Mouse (Mus musculus) CH12.LX (cell line): ENCODE data around the gene Ms4a18. TPM values are rescaled to one million over a fixed set of nuclear protein-coding genes. Genes with fewer than 3 reads are reported as not detected.

Experiments used
- DNase-seq: peaks from one replicate; pipeline ENCODE4 v3.0.0-alpha.2; 2013; ENCODE audit errors: extremely low read depth
- H3K27ac ChIP-seq: 2 replicates; pipeline ENCODE4 v1.5.1; 2012; ENCODE audit warnings: low read depth, mild to moderate bottlenecking, control low read depth, moderate library complexity; ENCODE audit not compliant: insufficient read depth
- H3K27me3 ChIP-seq: replicated peaks from 2 replicates; pipeline ENCODE3; 2012; ENCODE audit warnings: inconsistent platforms
- H3K36me3 ChIP-seq, 2 experiments: replicated peaks in 1 of 2; 2 replicates each; pipeline versions ENCODE3 to v1.6.1; 2012; ENCODE audit warnings: inconsistent platforms in 1 of 2, low read length in 1 of 2, mild to moderate bottlenecking in 1 of 2, mixed read lengths in 1 of 2, moderate library complexity in 1 of 2; ENCODE audit not compliant: control insufficient read depth in 1 of 2, insufficient read depth in 1 of 2
- H3K4me1 ChIP-seq, 2 experiments: 2 replicates each; pipeline ENCODE4 v1.6.1; 2012; ENCODE audit warnings: inconsistent platforms in 1 of 2, moderate library complexity in 1 of 2; ENCODE audit not compliant: insufficient read depth in 2 of 2, control insufficient read depth in 1 of 2
- H3K4me2 ChIP-seq: 2 replicates; pipeline ENCODE4 v1.6.1; 2012; ENCODE audit warnings: low read depth, mild to moderate bottlenecking, control low read depth; ENCODE audit not compliant: poor library complexity, insufficient read depth, severe bottlenecking
- H3K4me3 ChIP-seq, 3 experiments: fragments of 150-350 bp in 1 of 3; sonication (generic) in 1 of 3; replicated peaks in 1 of 3; 2 replicates each; pipeline versions ENCODE3 to v1.5.1; 2011 to 2012; ENCODE audit warnings: low read depth in 2 of 3, low read length in 2 of 3, mild to moderate bottlenecking in 2 of 3, moderate library complexity in 2 of 3, control low read depth in 1 of 3, improper control_type of control experiment in 1 of 3, inconsistent platforms in 1 of 3, mixed read lengths in 1 of 3; ENCODE audit not compliant: poor library complexity in 1 of 3
- H3K79me2 ChIP-seq: replicated peaks from 2 replicates; pipeline ENCODE4 v1.6.1; 2012; ENCODE audit warnings: mild to moderate bottlenecking, moderate library complexity; ENCODE audit not compliant: control insufficient read depth, poor library complexity, insufficient read depth, severe bottlenecking; ENCODE audit errors: extremely low read depth
- H3K9ac ChIP-seq: 2 replicates; pipeline ENCODE4 v1.6.1; 2012; ENCODE audit warnings: low read depth, mild to moderate bottlenecking, control low read depth, moderate library complexity; ENCODE audit not compliant: insufficient read depth
- H3K9me3 ChIP-seq: replicated peaks from 2 replicates; pipeline ENCODE3; 2012; ENCODE audit warnings: low read length, inconsistent platforms, mixed read lengths
- CHD2 ChIP-seq: IDR thresholded peaks from 2 replicates; pipeline ENCODE4 v1.6.1; 2011; ENCODE audit warnings: low read length, improper control_type of control experiment
- ELF1 ChIP-seq: IDR thresholded peaks from 2 replicates; pipeline ENCODE4 v1.6.1; 2014; ENCODE audit warnings: low read depth, mild to moderate bottlenecking, inconsistent platforms, low read length, improper control_type of control experiment
- EP300 ChIP-seq: IDR thresholded peaks from 2 replicates; pipeline ENCODE4 v1.6.1; 2011; ENCODE audit warnings: low read length, improper control_type of control experiment
- HCFC1 ChIP-seq: IDR thresholded peaks from 2 replicates; pipeline ENCODE4 v1.6.1; 2012; ENCODE audit warnings: low read depth, mild to moderate bottlenecking, inconsistent platforms, low read length, improper control_type of control experiment
- IRF4 ChIP-seq: IDR thresholded peaks from 2 replicates; pipeline ENCODE4 v1.6.1; 2014; ENCODE audit warnings: low read depth, mild to moderate bottlenecking, inconsistent platforms, low read length, improper control_type of control experiment
- JUN ChIP-seq: IDR thresholded peaks from 2 replicates; pipeline ENCODE4 v1.6.1; 2011; ENCODE audit warnings: low read depth, mild to moderate bottlenecking, low read length, improper control_type of control experiment, moderate library complexity; ENCODE audit not compliant: insufficient read depth
- KAT2A ChIP-seq: IDR thresholded peaks from 2 replicates; pipeline ENCODE4 v1.6.1; 2012; ENCODE audit warnings: low read length, improper control_type of control experiment, inconsistent platforms; ENCODE audit not compliant: insufficient replicate concordance
- MEF2A ChIP-seq: IDR thresholded peaks from 2 replicates; pipeline ENCODE4 v1.6.1; 2014; ENCODE audit warnings: low read depth, mild to moderate bottlenecking, inconsistent platforms, low read length, improper control_type of control experiment, borderline replicate concordance
- MXI1 ChIP-seq: IDR thresholded peaks from 2 replicates; pipeline ENCODE4 v1.6.1; 2011; ENCODE audit warnings: mild to moderate bottlenecking, low read depth, low read length, improper control_type of control experiment
- MYC ChIP-seq: IDR thresholded peaks from 2 replicates; pipeline ENCODE4 v1.6.1; 2011; ENCODE audit warnings: low read depth, mild to moderate bottlenecking, improper control_type of control experiment, low read length
- NELFE ChIP-seq: IDR thresholded peaks from 2 replicates; pipeline ENCODE4 v1.6.1; 2011; ENCODE audit warnings: low read depth, low read length, improper control_type of control experiment
- PAX5 ChIP-seq: IDR thresholded peaks from 2 replicates; pipeline ENCODE4 v1.6.1; 2012; ENCODE audit warnings: low read length, inconsistent platforms, mixed read lengths
- RAD21 ChIP-seq: IDR thresholded peaks from 2 replicates; pipeline ENCODE4 v1.6.1; 2011; ENCODE audit warnings: low read depth, mild to moderate bottlenecking, low read length, improper control_type of control experiment, moderate library complexity
- RCOR1 ChIP-seq: conservative IDR thresholded peaks from 2 replicates; pipeline ENCODE4 v1.6.1; 2012; ENCODE audit warnings: low read depth, mild to moderate bottlenecking, inconsistent platforms, low read length, improper control_type of control experiment
- SMC3 ChIP-seq: IDR thresholded peaks from 2 replicates; pipeline ENCODE4 v1.6.1; 2011; ENCODE audit warnings: low read depth, low read length, improper control_type of control experiment
- TBP ChIP-seq: conservative IDR thresholded peaks from 2 replicates; pipeline ENCODE4 v1.6.1; 2011; ENCODE audit warnings: low read depth, low read length, improper control_type of control experiment
- TCF12 ChIP-seq: IDR thresholded peaks from 2 replicates; pipeline ENCODE4 v1.6.1; 2014; ENCODE audit warnings: low read depth, mild to moderate bottlenecking, inconsistent platforms, low read length, improper control_type of control experiment
- USF1 ChIP-seq: IDR thresholded peaks from 2 replicates; pipeline ENCODE4 v1.6.1; 2014; ENCODE audit warnings: low read depth, mild to moderate bottlenecking, inconsistent platforms, low read length, improper control_type of control experiment
- ZKSCAN1 ChIP-seq: IDR thresholded peaks from 2 replicates; pipeline ENCODE4 v1.6.1; 2012; ENCODE audit warnings: low read depth, inconsistent platforms, low read length, improper control_type of control experiment, borderline replicate concordance
- ZNF384 ChIP-seq: IDR thresholded peaks from 2 replicates; pipeline ENCODE4 v1.6.1; 2012; ENCODE audit warnings: low read depth, low read length, improper control_type of control experiment, inconsistent platforms
- dilution Hi-C: fragments of 300-500 bp; cut with MboI; formaldehyde crosslinking; loops from 2 replicates; pipeline ENCODE4 v1.14.3; 2020; ENCODE audit warnings: low sequenced_read_pairs; ENCODE audit not compliant: extremely low pct_unique_long_range_greater_than_20kb, extremely low pct_ligation_motif_present
- in situ Hi-C: fragments of 300-500 bp; cut with MboI; formaldehyde crosslinking; loops from 3 replicates; pipeline ENCODE4 v1.14.3; 2019; ENCODE audit warnings: low sequenced_read_pairs, low pct_ligation_motif_present, low pct_unique_long_range_greater_than_20kb, mixed read lengths
- polyA plus RNA-seq: library from polyadenylated mRNA; unstranded; fragments of >175 nt; gene quantifications from 2 replicates; pipeline ENCODE4 v1.2.1, GENCODE M21; 2012; ENCODE audit warnings: low read depth; ENCODE audit not compliant: insufficient read length
- total RNA-seq, 2 experiments: library from RNA; depleted of rRNA; stranded (reverse); fragments of 300-350 nt in 1 of 2; fragments of >200 nt in 1 of 2; gene quantifications; 2 replicates each; pipeline ENCODE4 v1.2.3; 2012 to 2014

The Ms4a18 gene
- total and polyA plus RNA-seq, 3 experiments, result not detected

DNA sequence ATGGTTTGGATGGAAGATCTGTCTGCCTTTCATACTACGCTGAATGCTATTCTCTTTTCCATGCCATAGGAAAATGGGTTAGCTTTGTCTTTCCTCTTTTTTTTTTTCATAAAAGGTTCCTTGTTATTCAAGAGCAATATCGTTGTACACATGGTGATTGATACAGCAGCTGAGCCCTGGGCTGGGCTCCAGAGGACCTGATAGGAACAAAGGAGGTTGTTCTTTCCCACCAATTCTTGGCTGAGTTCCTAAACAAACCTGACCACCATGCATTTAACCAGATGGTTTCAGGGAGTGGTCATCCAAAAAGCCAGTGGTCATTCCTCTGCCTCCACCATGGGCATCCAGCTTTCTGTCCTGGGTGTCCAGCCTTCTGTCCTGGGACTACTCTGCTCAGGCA lies 580 bp downstream of the Ms4a18 start:
- Histone ChIP-seq H3K27me3 (no peaks in the 10 kb centered on the region), H3K9ac (no peak overlapping the region), H3K4me1 (peaks cover 0 to 20% of the 10 kb centered on the region in 2 experiments; a peak in 2 of 4 replicates), H3K9me3 (peaks cover 7% of the 10 kb centered on the region), H3K36me3 (no peaks in the 10 kb centered on the region), H3K27ac (no peak overlapping the region), H3K4me3 (no peak overlapping the region), H3K4me2 (no peak overlapping the region), H3K79me2 (no peaks in the 10 kb centered on the region)
- TF ChIP-seq TCF12, result no peak
- in situ Hi-C loops, result no loop called here
- DNase-seq, result no peak
- dilution Hi-C loops, result no loop called here

DNA sequence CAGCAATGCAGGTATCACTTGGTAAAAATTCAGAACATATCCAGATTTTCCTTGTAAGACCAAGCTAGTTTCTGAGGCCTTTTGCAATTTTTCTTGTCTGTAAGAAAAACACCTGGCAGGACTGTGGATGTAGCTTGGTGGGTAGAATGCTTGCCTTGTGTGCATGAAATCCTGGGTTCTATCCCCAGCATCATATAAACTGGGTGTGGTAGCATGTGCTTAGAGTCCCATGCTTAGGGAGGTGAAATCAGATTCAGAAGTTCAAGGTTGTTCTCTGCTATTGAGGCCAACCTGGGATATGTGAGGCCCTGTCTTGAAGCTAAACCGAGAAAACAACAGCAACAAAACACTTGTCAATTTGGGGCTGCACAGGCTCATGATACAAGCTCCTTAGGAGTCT lies 1.8 kb downstream of the Ms4a18 start:
- Histone ChIP-seq H3K27ac (no peak overlapping the region), H3K9me3 (peaks cover 7% of the 10 kb centered on the region), H3K79me2 (no peaks in the 10 kb centered on the region), H3K4me1 (peaks cover 0 to 20% of the 10 kb centered on the region in 2 experiments; a peak in 2 of 4 replicates), H3K4me2 (no peak overlapping the region), H3K36me3 (no peaks in the 10 kb centered on the region), H3K27me3 (no peaks in the 10 kb centered on the region), H3K9ac (no peak overlapping the region), H3K4me3 (no peak overlapping the region)
- DNase-seq, result no peak
- no peak for TF ChIP-seq IRF4
- TF ChIP-seq ELF1, result no peak
- TF ChIP-seq USF1, result no peak
- TF ChIP-seq ZKSCAN1, result no peak
- TF ChIP-seq MEF2A, result no peak
- no peak for TF ChIP-seq RCOR1
- no peak for TF ChIP-seq TBP
- no peak for TF ChIP-seq MYC
- no peak for TF ChIP-seq KAT2A
- no peak for TF ChIP-seq RAD21
- no peak for TF ChIP-seq SMC3
- TF ChIP-seq EP300, result no peak
- TF ChIP-seq CHD2, result no peak
- no peak for TF ChIP-seq TCF12
- TF ChIP-seq JUN, result no peak
- TF ChIP-seq HCFC1, result no peak
- TF ChIP-seq ZNF384, result no peak
- TF ChIP-seq MXI1, result no peak
- TF ChIP-seq NELFE, result no peak
- TF ChIP-seq PAX5, result no peak
- dilution Hi-C loops, result no loop called here
- in situ Hi-C loops, result no loop called here
